Mouse (Mus musculus) intestine, postnatal 0 days (tissue): ENCODE results near the gene Klk15. TPM values are rescaled to one million over a fixed set of nuclear protein-coding genes. Genes with fewer than 3 reads are reported as not detected.

Source experiments
- ATAC-seq: fragments of 200-750 bp; cut with Nextera tagmentation; 2 replicates; pipeline ENCODE4 v1.8.0; 2017; ENCODE audit warnings: mild to moderate bottlenecking, moderate TSS enrichment, moderate library complexity
- H3K27ac ChIP-seq: fragments of 300-500 bp; sonication (generic); 2 replicates; pipeline ENCODE4 v1.5.1; 2014; ENCODE audit warnings: mild to moderate bottlenecking, low read depth, low read length, moderate library complexity
- H3K27me3 ChIP-seq: fragments of 300-500 bp; sonication (generic); replicated peaks from 2 replicates; pipeline ENCODE4 v1.6.1; 2014; ENCODE audit warnings: low read length, mixed read lengths; ENCODE audit not compliant: control insufficient read depth, insufficient read depth
- H3K36me3 ChIP-seq: fragments of 300-500 bp; sonication (generic); 2 replicates; pipeline ENCODE4 v1.6.1; 2014; ENCODE audit warnings: mild to moderate bottlenecking, moderate library complexity; ENCODE audit not compliant: control insufficient read depth, insufficient read depth
- H3K4me1 ChIP-seq: fragments of 300-500 bp; sonication (generic); replicated peaks from 2 replicates; pipeline ENCODE4 v1.6.1; 2014; ENCODE audit warnings: antibody characterized with exemption, low read length, mixed read lengths; ENCODE audit not compliant: control insufficient read depth, insufficient read depth
- H3K4me2 ChIP-seq: fragments of 300-500 bp; sonication (generic); replicated peaks from 2 replicates; pipeline ENCODE4 v1.6.1; 2014; ENCODE audit warnings: low read depth, mild to moderate bottlenecking, moderate library complexity
- H3K4me3 ChIP-seq: fragments of 300-500 bp; sonication (generic); 2 replicates; pipeline ENCODE4 v1.5.1; 2014; ENCODE audit warnings: low read depth, low read length
- H3K9ac ChIP-seq: fragments of 300-500 bp; sonication (generic); 2 replicates; pipeline ENCODE4 v1.6.1; 2014; ENCODE audit warnings: mild to moderate bottlenecking, low read depth, low read length
- H3K9me3 ChIP-seq: fragments of 300-500 bp; sonication (generic); 2 replicates; pipeline ENCODE4 v1.6.1; 2016; ENCODE audit warnings: mixed run types; ENCODE audit not compliant: control insufficient read depth
- CTCF ChIP-seq: sonication (generic); IDR thresholded peaks from 2 replicates; pipeline ENCODE4 v1.5.1; 2016; ENCODE audit warnings: low read depth, mild to moderate bottlenecking, control low read depth, antibody characterized with exemption, moderate library complexity
- WGBS: fragments of 180-500 bp; shearing (Covaris S2); extraction: QIAGEN DNeasy Blood & Tissue Kit; methylation state at CpG from one replicate; pipeline ENCODE4 v1.1.7; 2014; 5-methylcytosine and 5-hydroxymethylcytosine counted together
- polyA plus RNA-seq: library from polyadenylated mRNA; unstranded; fragments of >200 nt; fragmentation: Nextera tagmentation; extraction: Ambion mirVana; gene quantifications from 2 replicates; pipeline ENCODE4 v1.2.1, GENCODE M21; 2015

Gene Klk15
- polyA plus RNA-seq, 1 experiment from 2014 or later: not detected

GRCm38 (mm10) chr7:43919559-43920451 lies 13.7 kb upstream of the Klk15 start:
- Histone ChIP-seq H3K9me3 (no peaks in the 10 kb centered on the region), H3K4me1 (no peaks in the 10 kb centered on the region), H3K4me2 (no peak overlapping the region), H3K27me3 (no peaks in the 10 kb centered on the region), H3K4me3 (no peak overlapping the region), H3K27ac (no peak overlapping the region), H3K36me3 (no peaks in the 10 kb centered on the region), H3K9ac (no peak overlapping the region)
- TF ChIP-seq CTCF: peak; percentile 91
- WGBS: 32% methylated on average over 14 of the region's 14 CpGs
- ATAC-seq: peak; percentile 64; the same call in 1 of the 2 replicates

GRCm38 (mm10) chr7:43920582-43920981 lies 13.0 kb upstream of the Klk15 start:
- no peaks in the 10 kb centered on the region for H3K36me3 ChIP-seq
- no peak overlapping the region for H3K27ac ChIP-seq
- no peak for TF ChIP-seq CTCF
- no peak overlapping the region for H3K4me3 ChIP-seq
- H3K27me3 ChIP-seq: no peaks in the 10 kb centered on the region
- no peaks in the 10 kb centered on the region for H3K4me1 ChIP-seq
- H3K4me2 ChIP-seq: no peak overlapping the region
- H3K9ac ChIP-seq: no peak overlapping the region
- H3K9me3 ChIP-seq: no peaks in the 10 kb centered on the region
- 89% methylated on average over 3 of the region's 3 CpGs for WGBS
- ATAC-seq: no peak

GRCm38 (mm10) chr7:43921087-43921486 lies 12.5 kb upstream of the Klk15 start:
- ATAC-seq: no peak
- no peaks in the 10 kb centered on the region for H3K9me3 ChIP-seq
- H3K4me1 ChIP-seq: no peaks in the 10 kb centered on the region
- no peak overlapping the region for H3K27ac ChIP-seq
- no peak for TF ChIP-seq CTCF
- no peak overlapping the region for H3K9ac ChIP-seq
- no peak overlapping the region for H3K4me2 ChIP-seq
- H3K4me3 ChIP-seq: no peak overlapping the region
- H3K27me3 ChIP-seq: no peaks in the 10 kb centered on the region
- H3K36me3 ChIP-seq: no peaks in the 10 kb centered on the region
- 75% methylated on average over 6 of the region's 6 CpGs for WGBS

GRCm38 (mm10) chr7:43921941-43922340 lies 11.6 kb upstream of the Klk15 start:
- 74% methylated on average over 2 of the region's 2 CpGs for WGBS
- ATAC-seq: no peak
- H3K27me3 ChIP-seq: no peaks in the 10 kb centered on the region
- no peak overlapping the region for H3K27ac ChIP-seq
- H3K9me3 ChIP-seq: no peaks in the 10 kb centered on the region
- H3K9ac ChIP-seq: no peak overlapping the region
- H3K36me3 ChIP-seq: no peaks in the 10 kb centered on the region
- TF ChIP-seq CTCF: no peak
- no peaks in the 10 kb centered on the region for H3K4me1 ChIP-seq
- no peak overlapping the region for H3K4me3 ChIP-seq
- no peak overlapping the region for H3K4me2 ChIP-seq

- H3K4me1 ChIP-seq: no peaks in the 10 kb centered on the region
- H3K4me3 ChIP-seq: no peak overlapping the region
- no peaks in the 10 kb centered on the region for H3K36me3 ChIP-seq
- TF ChIP-seq CTCF: peak; percentile 59
- no peaks in the 10 kb centered on the region for H3K27me3 ChIP-seq
- no peaks in the 10 kb centered on the region for H3K9me3 ChIP-seq
- H3K4me2 ChIP-seq: no peak overlapping the region
- ATAC-seq: no peak
- 74% methylated on average over 5 of the region's 5 CpGs for WGBS
- no peak overlapping the region for H3K27ac ChIP-seq
- H3K9ac ChIP-seq: no peak overlapping the region
Observed at GRCm38 (mm10) chr7:43925985-43926384, 7.6 kb upstream of the Klk15 start.

GRCm38 (mm10) chr7:43928521-43928920 lies 5.0 kb upstream of the Klk15 start:
- no peak overlapping the region for H3K27ac ChIP-seq
- H3K4me3 ChIP-seq: no peak overlapping the region
- WGBS: 42% methylated on average over 4 of the region's 4 CpGs
- H3K9me3 ChIP-seq: no peaks in the 10 kb centered on the region
- H3K4me1 ChIP-seq: no peaks in the 10 kb centered on the region
- H3K27me3 ChIP-seq: no peaks in the 10 kb centered on the region
- no peak overlapping the region for H3K9ac ChIP-seq
- no peaks in the 10 kb centered on the region for H3K36me3 ChIP-seq
- no peak overlapping the region for H3K4me2 ChIP-seq
- peak; percentile 58 for TF ChIP-seq CTCF
- ATAC-seq: no peak
